Mouse (Mus musculus) G1E (cell line): ENCODE measurements around the gene Ccdc69.

Experiments used
- CTCF ChIP-seq: IDR thresholded peaks from 2 replicates; pipeline ENCODE4 v1.5.1; 2012; ENCODE audit warnings: low read depth, low read length, inconsistent platforms, mixed read lengths
- POLR2AphosphoS5 ChIP-seq: IDR thresholded peaks from 2 replicates; pipeline ENCODE4 v1.6.1; 2012; ENCODE audit warnings: low read depth, low read length, inconsistent platforms; ENCODE audit not compliant: insufficient replicate concordance
- TAL1 ChIP-seq: conservative IDR thresholded peaks from 2 replicates; pipeline ENCODE4 v1.6.1; 2012; ENCODE audit warnings: low read depth, low read length, inconsistent platforms, mixed read lengths

GRCm38 (mm10) chr11:55114291-55114690 lies 36.4 kb upstream of the Ccdc69 start:
- TF ChIP-seq CTCF (no peak), POLR2AphosphoS5 (no peak), TAL1 (no peak)
